Mouse (Mus musculus) intestine, embryonic 16.5 days (tissue): ENCODE data around the gene Cldn3. TPM values are rescaled to one million over a fixed set of nuclear protein-coding genes. Genes with fewer than 3 reads are reported as not detected.
"Not testable (repeated sequence)": the region's sequence is repeated elsewhere in the genome, so short reads cannot be mapped to it uniquely, and the experiment has no call there.

Experiments used
- ATAC-seq: fragments of 200-750 bp; cut with Nextera tagmentation; 2 replicates; pipeline ENCODE4 v1.8.0; 2017; ENCODE audit warnings: moderate TSS enrichment, moderate library complexity
- H3K27ac ChIP-seq: fragments of 300-500 bp; sonication (generic); 2 replicates; pipeline ENCODE4 v1.5.1; 2014; ENCODE audit warnings: mild to moderate bottlenecking, low read length
- H3K27me3 ChIP-seq: fragments of 300-500 bp; sonication (generic); replicated peaks from 2 replicates; pipeline ENCODE4 v1.6.1; 2014; ENCODE audit warnings: low read length, control low read depth, mixed read lengths; ENCODE audit not compliant: control insufficient read depth, insufficient read depth
- H3K36me3 ChIP-seq: fragments of 300-500 bp; sonication (generic); 2 replicates; pipeline ENCODE4 v1.6.1; 2014; ENCODE audit warnings: low read length, control low read depth; ENCODE audit not compliant: control insufficient read depth, insufficient read depth
- H3K4me1 ChIP-seq: fragments of 300-500 bp; sonication (generic); 2 replicates; pipeline ENCODE4 v1.6.1; 2014; ENCODE audit warnings: low read length, control low read depth, mixed read lengths; ENCODE audit not compliant: control insufficient read depth, insufficient read depth
- H3K4me2 ChIP-seq: fragments of 300-500 bp; sonication (generic); 2 replicates; pipeline ENCODE4 v1.6.1; 2014; ENCODE audit warnings: low read depth, low read length, control low read depth
- H3K4me3 ChIP-seq: fragments of 300-500 bp; sonication (generic); 2 replicates; pipeline ENCODE4 v1.5.1; 2014; ENCODE audit warnings: mild to moderate bottlenecking, low read length
- H3K9ac ChIP-seq: fragments of 300-500 bp; sonication (generic); 2 replicates; pipeline ENCODE4 v1.6.1; 2014; ENCODE audit warnings: low read depth, low read length
- H3K9me3 ChIP-seq: fragments of 300-500 bp; sonication (generic); 2 replicates; pipeline ENCODE4 v1.6.1; 2016; ENCODE audit warnings: low read length, control low read depth; ENCODE audit not compliant: control insufficient read depth
- WGBS: fragments of 180-500 bp; shearing (Covaris S2); extraction: QIAGEN DNeasy Blood & Tissue Kit; methylation state at CpG from one replicate; pipeline ENCODE4 v1.1.7; 2014; 5-methylcytosine and 5-hydroxymethylcytosine counted together
- polyA plus RNA-seq: library from polyadenylated mRNA; unstranded; fragments of >200 nt; fragmentation: Nextera tagmentation; extraction: Ambion mirVana; gene quantifications from 2 replicates; pipeline ENCODE4 v1.2.1, GENCODE M21; 2015

Cldn3 gene
- 187 and 217 TPM in 2 replicates for polyA plus RNA-seq

DNA sequence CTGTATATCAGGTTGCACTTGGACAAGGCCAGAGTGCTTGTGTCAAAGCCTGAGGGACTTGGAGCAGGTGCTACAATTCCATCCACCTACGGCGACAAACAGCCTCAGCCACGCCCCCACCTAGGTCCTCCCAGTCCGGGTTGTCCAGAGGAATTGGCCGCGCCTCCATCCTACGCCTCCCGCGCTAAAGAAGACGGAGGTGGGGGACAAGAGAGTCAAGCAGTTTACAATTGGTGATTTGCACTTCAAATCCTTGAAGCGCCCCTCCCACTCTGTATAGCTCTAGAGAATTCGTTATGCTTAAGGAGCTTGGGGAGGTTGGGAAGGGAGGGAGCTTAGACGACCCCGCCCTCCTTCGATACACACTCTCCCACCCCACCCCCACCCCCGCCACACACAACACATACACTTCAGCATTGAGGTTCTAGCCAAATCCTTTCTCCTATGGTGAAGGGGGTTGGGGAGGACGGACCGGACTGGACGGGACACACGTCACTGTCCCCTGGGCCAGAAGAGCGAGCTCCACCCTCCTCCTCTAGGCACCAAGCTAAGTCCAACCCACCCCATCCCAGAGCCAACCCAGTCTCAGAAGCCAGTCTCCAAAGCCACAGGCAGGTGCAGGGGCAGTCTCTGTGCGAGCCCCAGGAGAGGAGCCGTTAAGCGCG is at the start of gene Cldn3:
TSS of gene Cldn3 (plus strand) at position 582 of the 665 bp plus-strand sequence.
- Histone ChIP-seq H3K9ac (peak within 1 kb of the TSS; percentile 76), H3K9me3 (no peaks in the 10 kb centered on the region), H3K27ac (peak within 1 kb of the TSS; percentile 95), H3K4me3 (peak within 1 kb of the TSS; percentile 55), H3K36me3 (no peaks in the 10 kb centered on the region), H3K4me2 (peak within 1 kb of the TSS; percentile 57), H3K4me1 (peaks cover 33% of the 10 kb centered on the region), H3K27me3 (peaks cover 14% of the 10 kb centered on the region)
- ATAC-seq, result peak; percentile 89
- WGBS, result 1% methylated on average over 25 of the region's 25 CpGs

DNA sequence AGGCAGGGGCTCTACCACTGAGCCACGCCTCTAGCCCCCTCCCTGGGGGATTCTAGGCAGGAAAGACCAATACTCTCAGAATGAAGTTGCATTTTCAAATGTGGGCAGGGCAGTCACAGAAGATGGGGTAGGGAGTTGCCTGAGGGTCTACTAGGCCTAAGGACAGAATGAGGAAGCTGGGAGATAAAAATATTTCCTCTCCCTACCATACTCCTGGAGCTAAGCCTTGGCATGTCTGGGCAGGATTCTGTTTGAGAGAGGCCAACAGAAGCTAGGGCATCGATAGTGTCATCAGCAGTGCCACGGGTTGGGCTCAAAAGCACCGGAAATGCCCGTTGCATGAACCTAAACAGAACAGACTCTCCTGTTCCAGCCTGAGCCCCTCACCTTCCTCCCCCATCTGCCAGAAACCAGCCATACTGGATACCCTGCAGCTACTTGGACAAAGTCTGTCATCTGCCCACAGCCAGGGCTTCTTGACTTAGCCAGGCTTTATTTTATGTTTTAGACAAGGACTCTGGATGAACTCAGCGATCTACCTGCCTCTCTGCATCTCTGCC is 49.3 kb upstream of the Cldn3 start:
- ATAC-seq, result no peak
- Histone ChIP-seq H3K4me1 (peaks cover 5% of the 10 kb centered on the region), H3K27me3 (no peaks in the 10 kb centered on the region), H3K27ac (no peak overlapping the region), H3K36me3 (0 out of 2 replicates have a peak, but pooled peaks cover 6% of the 10 kb centered on the region), H3K9me3 (no peaks in the 10 kb centered on the region), H3K4me3 (no peak overlapping the region), H3K4me2 (no peak overlapping the region), H3K9ac (no peak overlapping the region)
- 88% methylated on average over 6 of the region's 6 CpGs for WGBS

DNA sequence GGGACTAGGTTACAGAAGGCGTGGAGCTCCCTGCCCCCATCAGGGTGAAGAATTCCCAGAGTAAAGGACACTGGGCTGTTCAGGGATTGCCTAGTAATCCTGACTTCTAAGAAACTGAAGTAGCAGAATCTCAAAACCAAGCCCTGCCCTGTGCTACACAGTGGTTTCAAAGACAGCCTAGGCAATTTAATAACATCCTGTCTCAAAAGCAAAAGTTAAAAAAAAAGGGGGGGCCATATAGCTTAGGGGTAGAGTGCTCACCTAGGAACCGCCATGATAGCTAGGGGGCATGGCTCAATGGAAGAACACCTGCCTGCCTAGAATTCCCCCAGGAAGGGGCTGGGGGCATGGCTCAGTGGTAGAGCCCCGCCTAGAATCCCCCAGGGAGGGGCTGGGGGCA is 46.9 kb upstream of the Cldn3 start:
- Histone ChIP-seq H3K4me2 (no peak overlapping the region), H3K27ac (no peak overlapping the region), H3K4me1 (no peaks in the 10 kb centered on the region), H3K4me3 (no peak overlapping the region), H3K36me3 (0 out of 2 replicates have a peak, but pooled peaks cover under 1% of the 10 kb centered on the region), H3K9me3 (no peaks in the 10 kb centered on the region), H3K9ac (no peak overlapping the region), H3K27me3 (no peaks in the 10 kb centered on the region)
- no peak for ATAC-seq
- 80% methylated on average over 3 of the region's 3 CpGs for WGBS

DNA sequence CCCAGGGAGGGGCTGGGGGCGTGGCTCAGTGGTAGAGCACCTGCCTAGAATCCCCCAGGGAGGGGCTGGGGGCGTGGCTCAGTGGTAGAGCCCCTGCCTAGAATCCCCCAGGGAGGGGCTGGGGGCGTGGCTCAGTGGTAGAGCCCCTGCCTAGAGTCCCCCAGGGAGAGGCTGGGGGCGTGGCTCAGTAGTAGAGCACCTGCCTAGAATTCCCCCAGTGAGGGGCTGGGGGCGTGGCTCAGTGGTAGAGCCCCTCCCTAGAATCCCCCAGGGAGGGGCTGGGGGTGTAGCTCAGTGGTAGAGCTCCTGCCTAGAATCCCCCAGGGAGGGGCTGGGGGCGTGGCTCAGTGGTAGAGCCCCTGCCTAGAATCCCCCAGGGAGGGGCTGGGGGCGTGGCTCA is 46.5 kb upstream of the Cldn3 start:
- 95% methylated on average over 2 of the region's 7 CpGs for WGBS
- not testable (repeated sequence) for H3K9ac ChIP-seq, H3K9me3 ChIP-seq, H3K4me1 ChIP-seq, ATAC-seq, H3K27me3 ChIP-seq, H3K27ac ChIP-seq, H3K4me2 ChIP-seq, H3K4me3 ChIP-seq, H3K36me3 ChIP-seq

DNA sequence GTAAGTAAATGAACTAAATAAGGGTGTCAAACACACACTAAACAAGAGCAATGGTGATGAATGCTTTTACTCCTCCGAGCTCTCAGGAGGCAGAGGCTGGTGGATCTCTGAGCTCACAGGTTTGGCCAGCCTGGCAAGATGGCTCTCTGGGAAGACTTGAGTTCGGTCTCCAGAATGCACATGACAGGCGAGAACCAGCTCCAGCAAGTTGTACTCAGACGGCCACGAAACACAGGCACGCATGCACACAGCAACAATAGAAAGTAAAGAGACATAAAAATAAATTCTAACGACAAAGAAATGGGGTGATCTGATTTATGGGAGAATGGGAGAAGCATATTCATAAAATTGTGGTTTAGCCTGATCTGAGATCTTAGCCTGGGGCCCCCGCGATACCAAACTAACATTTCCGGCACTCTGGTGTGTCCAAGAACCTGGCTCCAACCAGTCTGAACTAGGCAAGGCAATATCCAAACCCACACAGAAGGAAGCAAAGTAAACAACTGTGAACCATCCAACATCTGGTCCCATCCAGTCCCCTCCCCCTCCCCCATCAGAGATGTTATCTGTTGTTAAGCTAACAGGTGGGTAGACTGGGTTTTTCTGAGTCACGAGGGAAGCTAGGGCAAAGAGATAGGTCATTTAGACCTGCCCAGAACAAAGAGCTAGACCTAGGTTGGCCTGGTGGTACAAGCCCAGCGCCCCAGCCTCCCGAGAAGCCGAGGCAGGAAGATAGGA is 44.4 kb upstream of the Cldn3 start:
- no peak for ATAC-seq
- WGBS, result 54% methylated on average over 14 of the region's 14 CpGs

DNA sequence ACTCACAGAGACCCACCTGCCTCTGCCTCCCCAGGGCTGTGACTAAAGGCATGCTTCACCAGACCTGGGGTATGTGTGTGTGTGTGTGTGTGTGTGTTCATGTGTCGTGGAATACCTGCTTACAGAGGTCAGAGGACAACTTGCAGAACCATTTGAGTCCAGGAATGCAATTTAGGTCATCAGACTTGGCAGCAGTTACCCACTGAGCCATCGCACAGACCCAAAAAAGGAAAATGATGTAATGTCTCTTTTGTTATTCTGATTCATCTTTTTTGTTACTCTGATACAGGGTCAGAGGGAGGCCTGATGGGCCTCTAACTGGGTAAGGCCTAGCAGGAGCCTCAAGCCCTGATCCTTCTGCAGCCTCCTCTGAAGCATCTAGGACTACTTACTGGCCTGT is 43.3 kb upstream of the Cldn3 start:
- WGBS, result 78% methylated on average over 2 of the region's 2 CpGs
- ATAC-seq, result no peak
- peaks cover 10% of the 10 kb centered on the region; the same call in 1 of the 2 replicates for H3K4me1 ChIP-seq
- no peak overlapping the region for H3K4me3 ChIP-seq
- no peak overlapping the region for H3K9ac ChIP-seq
- no peaks in the 10 kb centered on the region for H3K27me3 ChIP-seq
- no peak overlapping the region for H3K27ac ChIP-seq
- H3K36me3 ChIP-seq, result no peaks in the 10 kb centered on the region
- no peaks in the 10 kb centered on the region for H3K9me3 ChIP-seq
- H3K4me2 ChIP-seq, result no peak overlapping the region

More for the DNA sequence above, 44.4 kb upstream of the Cldn3 start:
- H3K9ac ChIP-seq, result no peak overlapping the region
- H3K4me2 ChIP-seq, result no peak overlapping the region
- H3K36me3 ChIP-seq, result no peaks in the 10 kb centered on the region
- H3K27ac ChIP-seq, result peak overlapping the region; percentile 71
- H3K9me3 ChIP-seq, result no peaks in the 10 kb centered on the region
- no peaks in the 10 kb centered on the region for H3K4me1 ChIP-seq
- H3K27me3 ChIP-seq, result no peaks in the 10 kb centered on the region
- no peak overlapping the region for H3K4me3 ChIP-seq

DNA sequence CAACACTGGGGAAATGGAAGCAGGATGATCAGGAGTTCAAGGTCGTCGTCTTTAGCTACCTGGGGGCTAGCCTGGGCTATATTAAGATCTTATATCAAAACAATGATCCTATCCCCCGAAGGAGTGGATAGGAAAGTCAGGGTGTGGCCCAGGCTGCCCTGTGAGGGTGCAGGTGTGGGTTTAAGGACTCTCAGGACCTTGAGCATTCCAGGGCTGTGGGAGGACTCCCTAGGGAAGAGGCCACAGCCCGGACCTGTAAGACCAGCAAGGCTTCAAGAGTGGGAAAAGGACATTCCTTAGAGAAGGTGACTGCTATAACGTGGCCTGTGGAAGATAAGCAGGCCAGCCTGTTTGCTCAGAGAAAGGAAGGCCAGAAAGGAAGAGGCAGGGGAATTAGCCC is 41.8 kb upstream of the Cldn3 start:
- Histone ChIP-seq H3K4me1 (peaks cover 15% of the 10 kb centered on the region), H3K9ac (no peak overlapping the region), H3K4me2 (peak overlapping the region; percentile 44; the same call in 1 of the 2 replicates), H3K9me3 (no peaks in the 10 kb centered on the region), H3K36me3 (no peaks in the 10 kb centered on the region), H3K27me3 (no peaks in the 10 kb centered on the region), H3K4me3 (no peak overlapping the region), H3K27ac (no peak overlapping the region; the same call in 1 of the 2 replicates)
- WGBS, result 46% methylated on average over 5 of the region's 5 CpGs
- ATAC-seq, result no peak

DNA sequence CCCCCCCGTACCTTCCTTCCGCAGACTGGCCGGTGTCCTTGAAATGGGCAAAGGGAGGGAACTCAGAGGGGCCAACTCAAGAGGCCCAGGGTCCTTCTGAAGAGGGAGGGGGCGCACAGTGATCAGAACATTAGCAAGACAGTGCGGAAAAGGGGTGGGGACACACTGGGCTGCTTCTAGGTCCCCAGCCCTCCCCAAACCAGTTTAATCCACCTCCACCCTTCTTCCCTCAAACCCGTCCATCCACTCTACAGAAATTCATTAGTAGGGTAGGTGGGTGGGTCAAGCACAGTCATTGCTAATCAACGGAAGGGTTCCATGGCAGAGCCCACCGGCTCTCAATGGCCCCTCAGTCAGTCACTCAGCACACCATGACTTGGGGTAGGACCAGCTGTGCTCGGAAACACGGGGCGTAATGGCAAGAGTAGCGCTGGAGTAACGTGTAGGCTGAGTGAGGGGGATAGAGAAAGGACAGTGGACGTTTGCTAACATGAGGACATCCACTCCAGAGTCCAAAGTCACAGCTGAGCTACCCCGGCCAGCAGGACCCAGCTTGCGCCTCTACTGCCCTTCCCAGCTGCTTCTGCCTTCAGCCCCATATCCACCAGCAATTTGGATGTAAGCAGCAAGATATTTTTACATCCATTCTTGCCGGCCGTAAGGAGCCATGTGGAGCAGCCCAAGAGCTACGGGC is 40.6 kb upstream of the Cldn3 start:
- peak overlapping the region; percentile 74 for H3K9ac ChIP-seq
- WGBS, result 33% methylated on average over 16 of the region's 19 CpGs
- no peak for ATAC-seq
- H3K4me3 ChIP-seq, result peak overlapping the region; percentile 47
- peaks cover 15% of the 10 kb centered on the region for H3K4me1 ChIP-seq
- peak overlapping the region; percentile 90 for H3K27ac ChIP-seq
- H3K4me2 ChIP-seq, result peak overlapping the region; percentile 44
- no peaks in the 10 kb centered on the region for H3K36me3 ChIP-seq
- no peaks in the 10 kb centered on the region for H3K27me3 ChIP-seq
- no peaks in the 10 kb centered on the region for H3K9me3 ChIP-seq
